Mouse (Mus musculus): ENCODE results near the gene Depdc1b.

DNA sequence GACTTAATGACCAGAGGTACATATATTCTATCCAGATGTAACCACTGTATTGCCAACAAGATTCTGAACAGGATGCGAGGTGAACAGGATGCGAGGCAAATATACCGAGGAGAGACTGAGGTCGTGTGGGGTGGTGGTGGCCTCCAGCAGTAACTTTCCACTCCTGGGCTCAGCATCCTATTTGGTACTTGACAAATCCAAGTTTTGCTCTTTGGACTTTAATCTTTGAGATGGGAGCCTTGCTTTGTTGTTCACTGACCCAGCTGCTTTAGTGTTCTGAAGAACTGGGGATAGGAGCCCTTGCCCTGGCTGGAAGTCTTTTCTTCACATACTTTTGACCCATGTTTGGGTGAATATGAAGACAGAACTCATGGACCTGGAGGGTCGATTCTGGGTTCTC, 9.7 kb downstream of the Depdc1b start:
- TF ChIP-seq CTCF (IDR thresholded peaks at IDR 0.05; ENCODE audit: control insufficient read depth, insufficient read depth, insufficient read length), result no peak
- TF ChIP-seq MYOD1 (IDR thresholded peaks at IDR 0.05; ENCODE audit: control insufficient read depth, insufficient read length, low read depth), result no peak
- TF ChIP-seq MAX (IDR thresholded peaks at IDR 0.05), result no peak
